Mouse (Mus musculus) urinary bladder, adult 2 months (tissue): ENCODE data around the gene Mrpl23. TPM values are rescaled to one million over a fixed set of nuclear protein-coding genes. Genes with fewer than 3 reads are reported as not detected.

Experiments used
- DNase-seq: peaks from one replicate; pipeline ENCODE4 v3.0.0; 2022; ENCODE audit warnings: low spot score
- polyA plus RNA-seq: library from polyadenylated mRNA; depleted of rRNA; stranded (reverse); fragments of >200 nt; gene quantifications from 2 replicates; pipeline ENCODE4 v1.2.3, GENCODE M21; 2012

Gene Mrpl23
- polyA plus RNA-seq, 1 experiment = 102 TPM

GRCm38 (mm10) chr7:142552591-142553416 is 20.3 kb downstream of the Mrpl23 start:
- DNase-seq = no peak

DNA sequence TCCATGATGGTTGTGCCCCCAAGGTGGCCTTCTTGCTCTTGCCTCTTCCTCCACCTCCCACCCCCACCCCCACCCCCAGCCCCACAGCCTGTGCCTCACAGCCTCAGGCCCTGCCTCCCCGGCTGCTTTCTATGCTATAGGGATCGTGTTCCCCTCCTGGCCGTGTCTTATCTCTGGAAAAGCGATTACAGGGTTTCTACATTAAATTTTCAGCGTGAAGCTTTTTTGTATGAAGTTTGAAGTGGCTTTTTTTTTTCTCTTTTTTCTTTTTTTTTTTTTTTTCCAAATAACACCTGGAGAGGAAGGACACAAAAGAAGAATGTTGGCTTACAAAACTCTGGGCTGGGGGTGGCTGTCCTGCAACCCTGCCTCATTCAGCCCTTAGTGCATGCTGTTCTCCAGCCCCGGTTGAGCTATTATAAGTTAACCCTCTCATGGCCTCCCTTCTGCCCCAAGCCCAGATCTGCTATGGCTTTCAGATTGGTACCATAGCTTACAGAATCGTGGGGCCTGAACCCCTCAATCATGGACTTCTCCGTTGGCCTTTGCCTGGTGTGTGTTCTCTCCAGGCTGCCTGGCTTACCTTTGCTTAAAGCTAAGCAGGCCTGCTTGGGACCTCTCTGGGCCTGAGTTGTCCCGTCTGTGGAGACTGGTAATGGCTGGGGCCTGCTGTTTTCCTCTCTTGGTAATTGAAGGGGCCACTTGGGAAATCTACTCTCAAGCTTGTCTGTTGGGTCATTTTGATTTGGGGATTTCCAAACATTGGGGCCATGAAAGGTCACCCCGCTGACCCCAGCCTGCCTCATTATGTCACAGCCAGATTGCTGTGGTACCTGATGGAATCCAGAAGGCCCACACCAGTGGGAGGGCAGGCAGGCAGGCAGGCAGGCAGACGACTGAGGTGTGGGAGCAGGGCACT is 21.2 kb downstream of the Mrpl23 start:
- no peak for DNase-seq

GRCm38 (mm10) chr7:142554625-142555024 is 22.1 kb downstream of the Mrpl23 start:
- DNase-seq = no peak

DNA sequence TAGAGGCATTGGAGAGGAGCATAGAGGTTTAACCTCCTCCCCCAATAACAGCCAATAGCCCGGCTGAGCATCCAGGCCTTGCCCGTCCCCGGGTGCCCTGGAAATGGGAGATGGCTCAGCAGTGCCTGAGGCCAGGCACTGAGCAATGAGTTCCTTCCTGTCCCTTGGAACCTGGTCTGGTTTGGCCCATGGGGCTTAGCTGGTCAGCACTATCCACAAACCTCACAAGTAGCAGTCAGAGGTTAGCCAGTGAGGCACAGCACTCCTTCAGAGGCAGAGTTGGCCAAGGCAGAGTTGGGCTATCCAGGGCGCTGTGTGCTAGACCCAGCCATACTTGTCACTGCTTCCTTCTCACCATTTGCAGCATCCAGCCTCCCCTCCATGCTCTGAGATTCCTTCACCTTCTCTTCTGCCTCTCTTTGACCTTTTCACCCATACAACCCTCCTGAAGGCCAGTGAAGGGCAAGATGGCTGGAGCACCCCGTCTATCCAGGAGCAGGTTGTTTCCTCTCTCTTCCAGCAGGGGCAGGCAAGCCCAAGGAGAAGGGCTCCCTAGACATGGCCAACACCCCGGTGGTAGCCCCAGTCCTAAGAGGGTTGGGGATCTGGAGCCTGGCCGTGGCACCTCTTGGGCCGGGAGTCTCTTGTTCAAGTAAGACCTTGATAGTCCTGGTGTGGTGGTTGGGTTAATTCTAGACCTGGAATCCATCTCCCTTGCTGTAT is 23.0 kb downstream of the Mrpl23 start:
- DNase-seq = no peak

- DNase-seq = no peak
These were observed 23.6 kb downstream of the Mrpl23 start for GRCm38 (mm10) chr7:142556089-142556476.

GRCm38 (mm10) chr7:142557696-142558095 is 25.2 kb downstream of the Mrpl23 start:
- no peak for DNase-seq

DNA sequence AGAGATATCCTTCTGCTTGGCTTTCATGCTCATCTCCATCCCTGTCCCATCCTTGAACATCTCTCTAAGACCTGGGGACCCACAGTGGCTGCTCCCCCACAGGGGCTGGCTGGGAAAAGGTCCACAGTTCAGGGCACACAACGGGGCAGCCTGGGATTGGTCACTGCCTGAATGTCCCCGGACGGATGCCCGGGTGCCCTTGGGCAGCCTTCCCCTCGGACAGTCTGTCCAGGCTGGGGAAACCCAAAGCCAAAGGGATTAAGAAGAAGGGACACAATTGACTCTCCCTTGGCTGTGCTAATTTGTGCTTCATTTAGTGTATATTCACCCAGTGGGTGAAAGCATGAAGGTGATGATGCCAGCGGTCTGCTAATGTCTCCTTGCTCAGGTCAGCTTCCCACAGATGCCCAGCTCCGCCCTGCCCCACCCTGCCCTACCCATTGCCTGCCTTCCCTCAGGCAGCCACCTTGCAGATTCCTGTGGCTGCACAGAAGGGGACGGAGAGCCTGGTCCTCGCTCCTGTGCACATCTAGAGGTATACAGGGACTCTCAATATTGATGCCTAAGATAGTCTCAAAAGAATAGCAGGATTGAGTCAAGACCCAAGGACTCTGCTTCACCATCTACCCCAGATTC is 26.1 kb downstream of the Mrpl23 start:
- DNase-seq = no peak

DNA sequence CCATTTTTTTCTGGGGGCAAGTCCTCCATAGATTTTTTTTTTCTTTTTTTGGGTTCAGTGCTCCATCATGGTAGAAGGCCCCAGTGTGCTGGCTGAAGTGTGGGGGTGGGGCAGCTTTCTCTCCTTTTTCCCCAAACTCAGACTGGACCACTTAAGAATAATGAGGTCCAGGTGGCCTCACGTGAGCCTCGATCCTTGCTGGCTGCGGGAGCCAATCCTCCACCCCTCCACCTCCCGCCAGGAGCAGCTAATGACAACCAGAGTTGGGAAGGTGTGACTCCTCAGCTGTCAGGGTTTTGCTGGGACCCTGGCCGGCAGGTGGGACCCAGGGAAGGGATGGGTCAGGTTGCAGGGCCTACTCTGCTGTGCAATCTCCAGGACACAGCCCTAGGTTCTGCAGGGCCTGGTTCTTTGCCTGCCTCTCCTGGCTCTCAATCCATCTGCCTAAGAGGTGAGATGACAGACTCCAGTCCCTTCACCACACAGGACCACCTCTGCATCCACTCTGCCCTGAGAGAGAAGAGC is 27.2 kb downstream of the Mrpl23 start:
- DNase-seq = no peak

- DNase-seq = no peak
These were observed 28.7 kb downstream of the Mrpl23 start for GRCm38 (mm10) chr7:142560942-142561855.

DNA sequence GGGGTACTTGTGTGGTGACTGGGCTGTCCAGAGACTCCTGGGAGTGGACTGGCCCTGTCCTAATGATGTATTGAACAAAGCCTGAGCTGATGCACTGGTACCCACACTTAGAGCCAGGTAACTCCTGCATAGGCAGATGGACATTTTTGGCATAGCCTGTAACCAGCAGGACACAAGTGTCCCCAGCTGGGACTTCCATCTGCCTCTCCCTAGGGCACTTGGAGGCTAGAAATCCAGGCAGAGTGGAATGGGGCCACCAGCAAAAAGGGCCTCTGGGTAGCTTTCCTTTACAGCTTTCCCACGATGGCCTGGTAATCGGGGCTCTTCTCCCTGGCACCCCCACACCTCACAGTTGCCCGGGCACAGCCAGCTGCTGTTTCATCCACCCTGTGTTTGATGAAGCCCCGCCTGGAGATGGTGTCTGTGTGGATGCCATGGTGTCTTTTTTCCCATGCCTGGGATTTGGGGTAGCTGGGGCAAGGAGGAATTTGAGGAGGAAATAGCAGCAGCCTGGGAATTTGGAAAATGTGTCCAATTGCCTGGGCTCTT is 29.4 kb downstream of the Mrpl23 start:
- no peak for DNase-seq

DNA sequence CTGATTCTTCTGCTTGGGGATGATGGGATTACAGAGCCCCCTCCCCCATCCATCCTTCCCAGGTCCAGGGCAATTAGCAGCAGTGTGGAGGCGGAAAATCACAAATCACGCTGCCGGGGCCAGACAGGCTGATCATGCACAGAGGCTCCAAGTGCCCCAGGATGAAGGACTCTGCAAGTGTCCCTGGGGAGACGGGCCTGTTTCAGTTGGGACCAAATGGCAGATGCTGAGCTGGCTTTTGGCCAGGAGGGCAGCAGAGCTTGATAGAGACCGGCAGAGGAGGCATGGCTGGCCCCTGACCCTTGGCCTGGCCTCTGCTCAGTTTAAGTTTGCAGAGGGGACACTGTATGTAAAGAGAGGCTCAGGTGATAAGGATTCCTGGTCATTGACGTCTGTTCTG is 30.7 kb downstream of the Mrpl23 start:
- no peak for DNase-seq

DNA sequence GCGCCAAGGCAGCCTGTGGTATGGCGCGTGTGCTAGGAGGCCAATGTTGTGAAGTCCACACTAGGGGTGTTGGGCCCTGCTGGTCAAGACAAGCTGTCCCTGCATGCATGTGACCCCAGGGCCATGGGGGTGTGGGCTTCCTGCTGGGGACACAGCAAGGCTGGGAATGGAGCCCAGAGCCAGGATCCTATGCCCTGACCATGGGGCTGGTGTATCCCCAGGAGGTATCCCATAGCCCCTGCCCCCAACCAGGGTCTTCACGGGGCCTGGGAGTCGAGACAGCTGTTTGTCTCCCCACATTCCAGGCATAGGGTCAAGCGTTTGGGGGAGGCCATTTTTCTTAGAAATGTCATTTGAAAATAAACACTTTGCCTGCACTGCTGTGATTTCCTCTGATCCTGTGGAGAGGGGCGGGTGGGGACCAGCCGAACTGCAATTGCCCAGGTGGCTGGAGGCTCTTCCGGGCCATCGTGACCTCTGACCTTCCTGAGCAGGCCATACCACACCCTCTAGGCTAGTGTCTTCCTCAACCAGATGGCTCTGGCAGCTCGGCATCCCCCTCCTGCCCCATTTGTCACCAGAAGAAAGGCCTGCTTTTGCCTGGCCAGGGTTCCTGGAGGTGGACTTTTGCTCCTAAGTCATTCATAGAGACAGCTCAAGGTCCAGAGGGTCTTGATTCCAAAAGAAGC is 32.6 kb downstream of the Mrpl23 start:
- no peak for DNase-seq

DNA sequence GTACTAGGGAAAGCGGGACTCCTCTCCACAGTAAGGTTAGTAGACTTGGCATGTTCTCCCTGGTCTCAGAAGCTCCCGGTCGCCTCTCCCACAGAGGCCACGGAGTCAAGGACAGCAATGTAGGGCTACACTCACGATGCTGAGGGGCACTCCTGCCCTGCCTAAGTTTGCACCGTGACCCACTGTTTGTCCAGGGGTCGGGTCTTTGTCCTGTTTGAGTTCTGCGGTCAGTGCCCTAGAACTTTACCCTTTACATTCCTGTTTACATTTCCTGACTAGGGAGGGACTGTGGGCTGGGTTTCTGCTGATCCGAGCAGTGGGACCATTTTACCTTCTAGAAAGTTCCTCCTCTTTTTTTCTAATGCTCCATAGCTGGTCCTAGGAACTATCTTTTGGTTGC is 34.0 kb downstream of the Mrpl23 start:
- no peak for DNase-seq

DNA sequence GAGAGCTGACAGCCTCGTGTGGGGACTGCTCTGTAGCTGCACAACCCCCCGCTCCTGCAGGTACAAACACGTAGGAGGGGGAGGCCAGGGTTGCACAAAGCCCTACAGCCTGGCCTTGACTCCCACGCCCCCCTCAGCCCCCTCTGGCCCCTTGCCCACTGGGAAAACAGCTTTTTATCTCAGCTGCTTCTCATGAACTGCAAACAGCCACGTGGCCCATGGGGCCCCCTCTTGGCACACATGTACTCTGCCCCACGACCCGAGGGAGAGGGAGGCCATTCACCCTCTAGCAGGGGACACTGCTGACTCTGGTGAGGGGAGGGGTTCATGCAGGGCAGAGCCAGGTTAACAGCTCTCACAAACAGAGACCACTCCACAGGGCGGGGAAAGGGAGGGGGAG is 36.5 kb downstream of the Mrpl23 start:
- DNase-seq = no peak

GRCm38 (mm10) chr7:142570565-142570964 is 38.1 kb downstream of the Mrpl23 start:
- no peak for DNase-seq

- no peak for DNase-seq
These were observed 39.2 kb downstream of the Mrpl23 start for GRCm38 (mm10) chr7:142571458-142572220.

GRCm38 (mm10) chr7:142572343-142572742 is 39.9 kb downstream of the Mrpl23 start:
- no peak for DNase-seq

DNA sequence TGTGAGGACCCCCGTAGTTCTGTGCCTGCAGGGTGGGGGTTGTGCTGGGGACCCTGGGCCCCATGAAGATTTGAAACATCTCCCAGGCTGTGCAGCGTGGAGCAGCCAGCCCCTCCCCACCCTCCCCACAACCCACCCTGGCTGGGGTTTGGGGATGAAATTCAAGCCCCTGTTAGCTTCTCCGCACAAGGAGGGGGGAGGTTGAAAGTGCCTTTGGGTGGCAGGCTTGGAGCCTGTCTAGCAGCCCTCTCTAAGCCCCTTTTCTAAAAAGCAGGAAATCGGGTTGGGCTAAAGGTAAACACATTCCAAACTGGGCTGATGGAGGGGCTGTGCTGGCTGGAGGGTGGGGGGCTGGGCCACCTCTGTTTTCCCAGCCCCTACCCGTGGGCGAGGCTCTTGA is 40.5 kb downstream of the Mrpl23 start:
- no peak for DNase-seq
